Mouse (Mus musculus) embryo, embryonic 10 days (tissue): ENCODE measurements around the gene Tcp11l2.

ENCODE experiments used
- DNase-seq: peaks from one replicate; pipeline ENCODE4 v3.0.0-alpha.2; 2015; ENCODE audit warnings: low spot score

Tcp11l2 gene

GRCm38 (mm10) chr10:84656618-84657017 lies 80.2 kb downstream of the Tcp11l2 start:
- DNase-seq = no peak

DNA sequence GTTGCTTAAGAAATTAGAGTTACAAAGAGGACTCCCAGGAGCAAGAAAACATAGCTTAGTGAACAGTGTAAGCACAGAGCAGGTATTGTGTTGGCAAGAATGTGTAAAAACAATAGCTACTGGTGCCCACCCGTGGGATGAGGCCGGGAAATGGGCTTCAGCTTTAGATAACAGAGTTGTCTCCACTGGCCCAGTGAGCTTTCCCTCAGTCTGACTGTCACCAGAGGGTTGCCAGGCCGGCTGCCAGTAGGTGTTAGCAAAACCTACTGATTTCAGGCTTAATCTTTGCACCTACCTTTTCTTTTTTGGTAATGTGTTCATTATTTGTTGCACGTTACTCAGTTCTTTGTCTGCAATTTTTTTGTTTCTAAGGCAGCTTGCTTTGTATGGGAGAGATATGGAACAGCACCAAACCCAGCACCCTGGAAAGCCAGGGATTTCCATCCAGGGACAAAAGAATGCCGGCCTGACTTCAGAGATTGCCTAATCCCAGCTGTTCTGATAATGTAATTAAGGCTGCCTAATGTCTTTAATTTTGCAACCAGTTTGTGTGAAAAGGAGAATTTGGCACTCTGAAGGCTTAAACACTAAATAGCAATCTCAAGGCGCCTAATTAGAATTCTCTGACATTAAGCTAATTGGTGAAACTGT lies 81.1 kb downstream of the Tcp11l2 start:
- DNase-seq = no peak

DNA sequence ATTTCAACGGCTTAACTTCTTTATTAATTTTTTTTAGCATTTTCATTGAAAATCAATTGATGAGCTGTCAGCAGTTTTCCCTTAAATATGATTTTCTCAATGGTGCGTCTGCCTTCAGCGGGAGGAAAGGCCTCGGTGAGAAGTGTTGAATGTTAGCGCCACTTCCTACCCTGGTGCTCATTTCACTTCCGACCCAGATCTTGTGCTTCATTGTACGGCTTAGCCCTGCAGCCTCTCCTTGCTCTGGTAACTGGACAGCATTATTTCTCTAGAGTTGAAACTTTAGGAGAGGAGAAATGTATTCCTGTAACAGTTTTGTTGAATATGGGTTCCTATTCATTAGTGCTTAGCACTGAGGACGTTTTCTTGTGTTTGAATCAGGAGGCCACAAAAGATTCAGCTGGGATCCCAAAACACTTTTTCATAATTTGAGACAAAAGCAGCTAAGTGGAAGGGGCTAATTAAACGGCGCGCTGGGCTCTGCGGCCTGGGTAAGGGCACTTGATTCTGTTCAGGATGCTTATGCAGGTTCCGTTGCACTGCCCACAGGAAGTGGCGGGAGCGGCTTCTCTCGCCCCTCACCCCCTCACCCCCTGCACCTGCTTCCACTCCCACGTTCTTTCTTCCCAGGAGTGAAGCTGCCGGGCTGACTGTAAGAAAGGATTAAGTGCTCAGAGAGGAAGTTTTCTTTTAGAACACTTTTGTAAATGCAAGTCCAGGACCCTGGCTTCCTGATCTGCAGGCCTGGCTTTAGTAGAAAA lies 81.8 kb downstream of the Tcp11l2 start:
- DNase-seq = no peak

DNA sequence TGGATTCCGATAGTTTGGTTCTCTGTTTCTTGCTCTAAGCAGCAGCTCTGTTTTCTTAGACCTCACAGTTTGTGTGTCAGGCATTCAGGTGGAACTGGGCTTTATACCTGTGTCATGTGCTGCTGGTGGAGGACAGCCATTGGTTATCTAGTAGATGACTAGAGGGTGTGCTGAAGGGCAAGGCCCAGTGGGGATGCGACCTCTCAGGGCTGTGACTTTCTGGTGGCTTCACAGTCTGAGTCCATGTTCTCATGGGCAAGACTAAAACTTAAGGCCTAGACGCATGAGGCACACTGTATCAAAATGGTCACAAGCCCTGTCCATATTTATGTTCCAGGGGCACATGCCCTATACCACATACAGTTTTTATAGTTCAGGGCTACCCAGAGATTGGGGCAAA lies 82.9 kb downstream of the Tcp11l2 start:
- no peak for DNase-seq

- DNase-seq = no peak
These were observed 85.7 kb downstream of the Tcp11l2 start for GRCm38 (mm10) chr10:84662138-84662537.
